Mouse (Mus musculus): ENCODE data around the gene Fam126a. TPM values are rescaled to one million over a fixed set of nuclear protein-coding genes. Genes with fewer than 3 reads are reported as not detected.
A peak's percentile ranks its signal among the peaks of the same experiment; 100 is the strongest.

Fam126a gene
- polyA plus RNA-seq, 1 experiment from 2014 or later = 60.3 TPM

GRCm38 (mm10) chr5:23911556-23911955 lies 118.9 kb downstream of the Fam126a start:
- ATAC-seq (ENCODE audit: low read depth) = no peak
- 86% methylated on average over 1 of the region's 1 CpGs for WGBS (ENCODE audit: insufficient replicate concordance)
- H3K4me2 ChIP-seq (ENCODE audit: low read depth, low read length) = no peak overlapping the region
- H3K4me3 ChIP-seq (ENCODE audit: low read depth, low read length) = no peak overlapping the region
- no peak overlapping the region for H3K27ac ChIP-seq (ENCODE audit: low read length)
- H3K36me3 ChIP-seq (ENCODE audit: control insufficient read depth, insufficient read depth) = no peaks in the 10 kb centered on the region
- H3K4me1 ChIP-seq (ENCODE audit: control insufficient read depth, low read depth, low read length) = no peaks in the 10 kb centered on the region
- no peaks in the 10 kb centered on the region for H3K27me3 ChIP-seq (ENCODE audit: control insufficient read depth, insufficient read depth, low read depth, low read length)
- H3K9ac ChIP-seq (ENCODE audit: low read depth, low read length) = no peak overlapping the region
- H3K9me3 ChIP-seq (replicated peaks; ENCODE audit: control insufficient read depth, low read length) = peaks cover 8% of the 10 kb centered on the region

DNA sequence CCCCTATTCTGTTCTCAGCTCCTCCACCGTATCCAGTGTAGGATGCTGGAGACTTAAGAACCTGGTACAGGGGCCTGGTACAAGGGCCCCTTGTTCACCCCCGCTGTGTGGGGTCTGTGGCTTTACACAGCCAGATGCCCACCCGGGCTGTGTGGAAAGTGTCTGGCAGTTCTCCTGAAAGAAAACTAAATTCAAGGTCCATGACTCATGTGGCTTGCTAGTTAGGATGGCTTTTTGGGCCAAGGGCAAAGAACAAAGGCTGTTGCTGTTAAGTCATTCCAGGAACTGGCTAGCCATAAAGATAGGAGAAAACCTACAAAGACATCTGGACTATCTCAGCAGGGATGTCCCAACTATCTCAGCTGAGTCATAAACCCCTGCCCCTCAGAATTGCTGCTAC lies 121.2 kb downstream of the Fam126a start:
- Histone ChIP-seq H3K4me1 (ENCODE audit: control insufficient read depth, low read depth, low read length) (no peaks in the 10 kb centered on the region), H3K9me3 (replicated peaks; ENCODE audit: control insufficient read depth, low read length) (peaks cover 8% of the 10 kb centered on the region), H3K36me3 (ENCODE audit: control insufficient read depth, insufficient read depth) (no peaks in the 10 kb centered on the region), H3K27ac (ENCODE audit: low read length) (no peak overlapping the region), H3K27me3 (ENCODE audit: control insufficient read depth, insufficient read depth, low read depth, low read length) (no peaks in the 10 kb centered on the region), H3K9ac (ENCODE audit: low read depth, low read length) (no peak overlapping the region), H3K4me2 (ENCODE audit: low read depth, low read length) (no peak overlapping the region), H3K4me3 (ENCODE audit: low read depth, low read length) (no peak overlapping the region)
- ATAC-seq (ENCODE audit: low read depth) = no peak
- 77% methylated on average over 3 of the region's 3 CpGs for WGBS (ENCODE audit: insufficient replicate concordance)

- H3K27ac ChIP-seq (ENCODE audit: low read length) = no peak overlapping the region
- peaks cover 8% of the 10 kb centered on the region for H3K9me3 ChIP-seq (replicated peaks; ENCODE audit: control insufficient read depth, low read length)
- no peak for ATAC-seq (ENCODE audit: low read depth)
- no peak overlapping the region for H3K4me2 ChIP-seq (ENCODE audit: low read depth, low read length)
- H3K36me3 ChIP-seq (ENCODE audit: control insufficient read depth, insufficient read depth) = no peaks in the 10 kb centered on the region
- WGBS (ENCODE audit: insufficient replicate concordance) = 64% methylated on average over 4 of the region's 4 CpGs
- H3K27me3 ChIP-seq (ENCODE audit: control insufficient read depth, insufficient read depth, low read depth, low read length) = no peaks in the 10 kb centered on the region
- no peak overlapping the region for H3K9ac ChIP-seq (ENCODE audit: low read depth, low read length)
- H3K4me3 ChIP-seq (ENCODE audit: low read depth, low read length) = no peak overlapping the region
- no peaks in the 10 kb centered on the region for H3K4me1 ChIP-seq (ENCODE audit: control insufficient read depth, low read depth, low read length)
Observed at GRCm38 (mm10) chr5:23908486-23909090, 121.9 kb downstream of the Fam126a start.

DNA sequence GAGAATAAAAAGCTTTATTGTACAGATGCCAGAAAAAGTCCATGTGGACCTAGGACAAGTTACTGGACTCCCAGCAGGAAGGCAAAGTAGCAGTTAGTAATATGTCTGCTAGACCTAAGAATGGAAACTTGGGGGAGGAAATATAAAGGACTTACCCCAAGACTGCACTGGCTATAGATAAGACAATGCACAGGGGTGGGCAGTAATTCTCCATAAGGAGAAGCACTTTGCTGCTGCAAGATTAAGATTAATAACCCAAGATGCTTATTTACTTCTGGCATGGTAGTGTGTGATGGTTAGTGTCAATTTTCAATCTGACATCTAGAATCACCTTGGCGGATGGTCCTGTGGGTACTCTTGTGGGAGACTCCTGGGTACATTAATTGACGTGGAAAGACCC lies 128.3 kb downstream of the Fam126a start:
- no peak for ATAC-seq (ENCODE audit: low read depth)
- no peaks in the 10 kb centered on the region for H3K9me3 ChIP-seq (replicated peaks; ENCODE audit: control insufficient read depth, low read length)
- no peak overlapping the region for H3K4me2 ChIP-seq (ENCODE audit: low read depth, low read length)
- H3K4me3 ChIP-seq (ENCODE audit: low read depth, low read length) = no peak overlapping the region
- H3K27ac ChIP-seq (ENCODE audit: low read length) = no peak overlapping the region
- no peaks in the 10 kb centered on the region for H3K4me1 ChIP-seq (ENCODE audit: control insufficient read depth, low read depth, low read length)
- no peak overlapping the region for H3K9ac ChIP-seq (ENCODE audit: low read depth, low read length)
- 64% methylated on average over 2 of the region's 2 CpGs for WGBS (ENCODE audit: insufficient replicate concordance)
- no peaks in the 10 kb centered on the region for H3K27me3 ChIP-seq (ENCODE audit: control insufficient read depth, insufficient read depth, low read depth, low read length)
- no peaks in the 10 kb centered on the region for H3K36me3 ChIP-seq (ENCODE audit: control insufficient read depth, insufficient read depth)

GRCm38 (mm10) chr5:23900190-23900589 lies 130.3 kb downstream of the Fam126a start:
- Histone ChIP-seq H3K36me3 (ENCODE audit: control insufficient read depth, insufficient read depth) (no peaks in the 10 kb centered on the region), H3K4me2 (ENCODE audit: low read depth, low read length) (no peak overlapping the region), H3K4me3 (ENCODE audit: low read depth, low read length) (no peak overlapping the region), H3K27me3 (ENCODE audit: control insufficient read depth, insufficient read depth, low read depth, low read length) (no peaks in the 10 kb centered on the region), H3K9ac (ENCODE audit: low read depth, low read length) (no peak overlapping the region), H3K27ac (ENCODE audit: low read length) (no peak overlapping the region), H3K4me1 (ENCODE audit: control insufficient read depth, low read depth, low read length) (no peaks in the 10 kb centered on the region), H3K9me3 (replicated peaks; ENCODE audit: control insufficient read depth, low read length) (no peaks in the 10 kb centered on the region)
- 61% methylated on average over 4 of the region's 4 CpGs for WGBS (ENCODE audit: insufficient replicate concordance)
- no peak for ATAC-seq (ENCODE audit: low read depth)

- Histone ChIP-seq H3K36me3 (ENCODE audit: control insufficient read depth, insufficient read depth) (no peaks in the 10 kb centered on the region), H3K4me1 (ENCODE audit: control insufficient read depth, low read depth, low read length) (peaks cover 7% of the 10 kb centered on the region), H3K4me2 (ENCODE audit: low read depth, low read length) (peak overlapping the region; percentile 44), H3K27me3 (ENCODE audit: control insufficient read depth, insufficient read depth, low read depth, low read length) (no peaks in the 10 kb centered on the region; the same call in 1 of the 2 replicates), H3K9ac (ENCODE audit: low read depth, low read length) (no peak overlapping the region), H3K4me3 (ENCODE audit: low read depth, low read length) (peak overlapping the region; percentile 17; the same call in 1 of the 2 replicates), H3K9me3 (replicated peaks; ENCODE audit: control insufficient read depth, low read length) (no peaks in the 10 kb centered on the region), H3K27ac (ENCODE audit: low read length) (no peak overlapping the region)
- WGBS (ENCODE audit: insufficient replicate concordance) = 30% methylated on average over 11 of the region's 11 CpGs
- ATAC-seq (ENCODE audit: low read depth) = no peak
Observed at GRCm38 (mm10) chr5:23893864-23894771, 136.4 kb downstream of the Fam126a start.

GRCm38 (mm10) chr5:23893156-23893863 lies 137.2 kb downstream of the Fam126a start:
- H3K9ac ChIP-seq (ENCODE audit: low read depth, low read length) = no peak overlapping the region
- WGBS (ENCODE audit: insufficient replicate concordance) = 59% methylated on average over 5 of the region's 5 CpGs
- ATAC-seq (ENCODE audit: low read depth) = no peak
- H3K9me3 ChIP-seq (replicated peaks; ENCODE audit: control insufficient read depth, low read length) = no peaks in the 10 kb centered on the region
- no peaks in the 10 kb centered on the region; the same call in 1 of the 2 replicates for H3K27me3 ChIP-seq (ENCODE audit: control insufficient read depth, insufficient read depth, low read depth, low read length)
- H3K4me2 ChIP-seq (ENCODE audit: low read depth, low read length) = no peak overlapping the region
- H3K4me3 ChIP-seq (ENCODE audit: low read depth, low read length) = no peak overlapping the region
- H3K27ac ChIP-seq (ENCODE audit: low read length) = no peak overlapping the region
- no peaks in the 10 kb centered on the region for H3K36me3 ChIP-seq (ENCODE audit: control insufficient read depth, insufficient read depth)
- H3K4me1 ChIP-seq (ENCODE audit: control insufficient read depth, low read depth, low read length) = peaks cover 7% of the 10 kb centered on the region

DNA sequence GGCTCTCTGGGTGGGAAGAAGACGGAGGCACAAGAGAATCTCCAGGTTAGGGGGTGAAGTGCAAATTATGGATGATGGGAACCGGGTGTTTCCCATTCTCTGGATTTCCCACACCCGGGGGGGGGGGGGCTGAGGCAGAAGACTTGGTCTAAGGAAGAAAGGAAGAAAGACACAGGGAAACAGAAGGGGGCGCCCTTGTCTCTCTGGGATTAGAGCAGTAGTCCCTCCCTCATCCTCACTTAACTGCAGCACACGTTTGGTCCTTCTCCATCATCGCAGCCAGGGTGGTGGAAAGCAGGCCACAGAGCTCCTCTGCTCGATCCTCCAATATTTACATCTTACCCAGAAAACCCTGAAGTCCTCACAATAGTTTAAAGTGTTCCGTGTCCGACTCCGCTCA lies 139.8 kb downstream of the Fam126a start:
- H3K9ac ChIP-seq (ENCODE audit: low read depth, low read length) = no peak overlapping the region
- H3K36me3 ChIP-seq (ENCODE audit: control insufficient read depth, insufficient read depth) = no peaks in the 10 kb centered on the region
- H3K27me3 ChIP-seq (ENCODE audit: control insufficient read depth, insufficient read depth, low read depth, low read length) = no peaks in the 10 kb centered on the region; the same call in 1 of the 2 replicates
- ATAC-seq (ENCODE audit: low read depth) = 0 out of 2 replicates have a peak, but pooled peaks have one; percentile 45
- H3K4me1 ChIP-seq (ENCODE audit: control insufficient read depth, low read depth, low read length) = peaks cover 7% of the 10 kb centered on the region
- H3K27ac ChIP-seq (ENCODE audit: low read length) = no peak overlapping the region
- WGBS (ENCODE audit: insufficient replicate concordance) = 36% methylated on average over 10 of the region's 10 CpGs
- no peak overlapping the region for H3K4me2 ChIP-seq (ENCODE audit: low read depth, low read length)
- no peak overlapping the region for H3K4me3 ChIP-seq (ENCODE audit: low read depth, low read length)
- no peaks in the 10 kb centered on the region for H3K9me3 ChIP-seq (replicated peaks; ENCODE audit: control insufficient read depth, low read length)

Data from liver, embryonic 16.5 days (tissue).